Mouse (Mus musculus): ENCODE measurements around the gene Gm17387. TPM values are rescaled to one million over a fixed set of nuclear protein-coding genes. Genes with fewer than 3 reads are reported as not detected.

Gene Gm17387
- polyA plus RNA-seq, 1 experiment from 2014 or later: not detected

- Histone ChIP-seq H3K9me3 (no peaks in the 10 kb centered on the region), H3K4me3 (no peak overlapping the region), H3K36me3 (no peaks in the 10 kb centered on the region), H3K4me1 (no peaks in the 10 kb centered on the region), H3K27ac (replicated peaks) (no peak overlapping the region), H3K9ac (no peak overlapping the region), H3K27me3 (replicated peaks) (no peaks in the 10 kb centered on the region; the same call in 1 of the 2 replicates), H3K4me2 (no peak overlapping the region)
- whole genome bisulfite sequencing: 67% methylated on average over 15 of the region's 15 CpGs
- ATAC-seq (ENCODE audit: extremely low read depth, insufficient number of reproducible peaks, low FRiP score, low TSS enrichment): no peak
Measured at GRCm38 (mm10) chr7:141000881-141001708, 27.8 kb upstream of the Gm17387 start.

- ATAC-seq (ENCODE audit: extremely low read depth, insufficient number of reproducible peaks, low FRiP score, low TSS enrichment): no peak
- H3K27me3 ChIP-seq (replicated peaks): peaks cover 7% of the 10 kb centered on the region
- no peak overlapping the region for H3K27ac ChIP-seq (replicated peaks)
- H3K9ac ChIP-seq: no peak overlapping the region
- H3K4me3 ChIP-seq: no peak overlapping the region
- H3K36me3 ChIP-seq: no peaks in the 10 kb centered on the region
- H3K9me3 ChIP-seq: no peaks in the 10 kb centered on the region
- peaks cover 3% of the 10 kb centered on the region; the same call in 1 of the 2 replicates for H3K4me1 ChIP-seq
- WGBS: 69% methylated on average over 5 of the region's 5 CpGs
- H3K4me2 ChIP-seq: no peak overlapping the region
Measured at GRCm38 (mm10) chr7:141003248-141004010, 25.5 kb upstream of the Gm17387 start.

- H3K4me3 ChIP-seq: no peak overlapping the region
- H3K27ac ChIP-seq (replicated peaks): no peak overlapping the region
- no peak overlapping the region for H3K4me2 ChIP-seq
- H3K9ac ChIP-seq: no peak overlapping the region
- 85% methylated on average over 6 of the region's 6 CpGs for WGBS
- no peaks in the 10 kb centered on the region for H3K9me3 ChIP-seq
- peaks cover 23% of the 10 kb centered on the region for H3K4me1 ChIP-seq
- ATAC-seq (ENCODE audit: extremely low read depth, insufficient number of reproducible peaks, low FRiP score, low TSS enrichment): no peak
- no peaks in the 10 kb centered on the region for H3K36me3 ChIP-seq
- H3K27me3 ChIP-seq (replicated peaks): peaks cover 12% of the 10 kb centered on the region; the same call in 1 of the 2 replicates
Measured at GRCm38 (mm10) chr7:141006446-141006845, 22.5 kb upstream of the Gm17387 start.

GRCm38 (mm10) chr7:141006914-141007313, 22.0 kb upstream of the Gm17387 start:
- Histone ChIP-seq H3K4me2 (no peak overlapping the region), H3K27me3 (replicated peaks) (peaks cover 12% of the 10 kb centered on the region; the same call in 1 of the 2 replicates), H3K36me3 (no peaks in the 10 kb centered on the region), H3K27ac (replicated peaks) (no peak overlapping the region), H3K9ac (no peak overlapping the region), H3K4me1 (peaks cover 23% of the 10 kb centered on the region), H3K9me3 (no peaks in the 10 kb centered on the region), H3K4me3 (no peak overlapping the region)
- ATAC-seq (ENCODE audit: extremely low read depth, insufficient number of reproducible peaks, low FRiP score, low TSS enrichment): no peak
- 64% methylated on average over 5 of the region's 5 CpGs for WGBS

GRCm38 (mm10) chr7:141008312-141008761, 20.6 kb upstream of the Gm17387 start:
- no peak overlapping the region for H3K27ac ChIP-seq (replicated peaks)
- H3K4me2 ChIP-seq: peak overlapping the region; percentile 67
- no peaks in the 10 kb centered on the region for H3K36me3 ChIP-seq
- H3K4me3 ChIP-seq: peak overlapping the region; percentile 55
- WGBS: 11% methylated on average over 7 of the region's 7 CpGs
- peaks cover 12% of the 10 kb centered on the region; the same call in 1 of the 2 replicates for H3K27me3 ChIP-seq (replicated peaks)
- peaks cover 23% of the 10 kb centered on the region for H3K4me1 ChIP-seq
- H3K9me3 ChIP-seq: no peaks in the 10 kb centered on the region
- H3K9ac ChIP-seq: peak overlapping the region; percentile 50
- no peak for ATAC-seq (ENCODE audit: extremely low read depth, insufficient number of reproducible peaks, low FRiP score, low TSS enrichment)

GRCm38 (mm10) chr7:141008938-141009660, 19.8 kb upstream of the Gm17387 start:
- H3K27me3 ChIP-seq (replicated peaks): peaks cover 12% of the 10 kb centered on the region; the same call in 1 of the 2 replicates
- no peak overlapping the region for H3K27ac ChIP-seq (replicated peaks)
- 7% methylated on average over 20 of the region's 20 CpGs for WGBS
- peak overlapping the region; percentile 55 for H3K4me3 ChIP-seq
- H3K4me1 ChIP-seq: peaks cover 23% of the 10 kb centered on the region
- no peak for ATAC-seq (ENCODE audit: extremely low read depth, insufficient number of reproducible peaks, low FRiP score, low TSS enrichment)
- no peaks in the 10 kb centered on the region for H3K9me3 ChIP-seq
- peak overlapping the region; percentile 50 for H3K9ac ChIP-seq
- H3K4me2 ChIP-seq: peak overlapping the region; percentile 67
- no peaks in the 10 kb centered on the region for H3K36me3 ChIP-seq

- Histone ChIP-seq H3K27me3 (replicated peaks) (peaks cover 12% of the 10 kb centered on the region; the same call in 1 of the 2 replicates), H3K9ac (peak overlapping the region; percentile 76), H3K27ac (replicated peaks) (no peak overlapping the region), H3K4me1 (peaks cover 23% of the 10 kb centered on the region), H3K36me3 (no peaks in the 10 kb centered on the region), H3K9me3 (no peaks in the 10 kb centered on the region), H3K4me2 (peak overlapping the region; percentile 67), H3K4me3 (peak overlapping the region; percentile 55)
- 74% methylated on average over 9 of the region's 9 CpGs for WGBS
- no peak for ATAC-seq (ENCODE audit: extremely low read depth, insufficient number of reproducible peaks, low FRiP score, low TSS enrichment)
Measured at GRCm38 (mm10) chr7:141009665-141010064, 19.3 kb upstream of the Gm17387 start.

- H3K36me3 ChIP-seq: no peaks in the 10 kb centered on the region
- 7% methylated on average over 10 of the region's 10 CpGs for WGBS
- peak within 1 kb of the TSS; percentile 67 for H3K4me2 ChIP-seq
- H3K4me1 ChIP-seq: peaks cover 23% of the 10 kb centered on the region
- H3K27me3 ChIP-seq (replicated peaks): peaks cover 12% of the 10 kb centered on the region; the same call in 1 of the 2 replicates
- peak within 1 kb of the TSS; percentile 51 for H3K27ac ChIP-seq (replicated peaks)
- no peaks in the 10 kb centered on the region for H3K9me3 ChIP-seq
- no peak for ATAC-seq (ENCODE audit: extremely low read depth, insufficient number of reproducible peaks, low FRiP score, low TSS enrichment)
- H3K9ac ChIP-seq: peak within 1 kb of the TSS; percentile 76
- peak within 1 kb of the TSS; percentile 55 for H3K4me3 ChIP-seq
Measured at GRCm38 (mm10) chr7:141010593-141010992, 18.3 kb upstream of the Gm17387 start, which contains the start of gene Ifitm3. Gene Ifitm3, minus strand, starts transcription at chr7:141010770.

GRCm38 (mm10) chr7:141011238-141011770, 17.6 kb upstream of the Gm17387 start:
- Histone ChIP-seq H3K36me3 (no peaks in the 10 kb centered on the region), H3K27me3 (replicated peaks) (peaks cover 12% of the 10 kb centered on the region; the same call in 1 of the 2 replicates), H3K9ac (no peak overlapping the region; the same call in 1 of the 2 replicates), H3K4me1 (peaks cover 23% of the 10 kb centered on the region), H3K9me3 (no peaks in the 10 kb centered on the region), H3K4me3 (no peak overlapping the region), H3K27ac (replicated peaks) (peak overlapping the region; percentile 51), H3K4me2 (no peak overlapping the region)
- WGBS: 75% methylated on average over 7 of the region's 7 CpGs
- no peak for ATAC-seq (ENCODE audit: extremely low read depth, insufficient number of reproducible peaks, low FRiP score, low TSS enrichment)

- H3K9ac ChIP-seq: no peak overlapping the region
- H3K36me3 ChIP-seq: no peaks in the 10 kb centered on the region
- WGBS: 74% methylated on average over 10 of the region's 10 CpGs
- ATAC-seq (ENCODE audit: extremely low read depth, insufficient number of reproducible peaks, low FRiP score, low TSS enrichment): no peak
- no peaks in the 10 kb centered on the region for H3K4me1 ChIP-seq
- no peak overlapping the region for H3K27ac ChIP-seq (replicated peaks)
- H3K9me3 ChIP-seq: no peaks in the 10 kb centered on the region
- no peak overlapping the region for H3K4me3 ChIP-seq
- H3K4me2 ChIP-seq: no peak overlapping the region
- H3K27me3 ChIP-seq (replicated peaks): no peaks in the 10 kb centered on the region
Measured at GRCm38 (mm10) chr7:141016707-141017697, 11.9 kb upstream of the Gm17387 start.

Measured in heart, embryonic 13.5 days (tissue).